Mouse (Mus musculus) left cerebral cortex, adult 18-20 months (tissue): Measurements from ENCODE around the gene Hfe2. TPM values are rescaled to one million over a fixed set of nuclear protein-coding genes. Genes with fewer than 3 reads are reported as not detected.

Experiments
- DNase-seq, 2 experiments: peaks; one replicate each; pipeline ENCODE4 v3.0.0; 2021 to 2022; ENCODE audit warnings: low spot score in 2 of 2, mixed read lengths in 1 of 2
- total RNA-seq, 2 experiments: library from RNA; stranded (reverse); gene quantifications; 2 replicates each; pipeline ENCODE4 v1.2.3; 2021

Hfe2 gene
- total RNA-seq, 2 experiments from 2014 or later = 1.3 to 1.5 TPM

DNA sequence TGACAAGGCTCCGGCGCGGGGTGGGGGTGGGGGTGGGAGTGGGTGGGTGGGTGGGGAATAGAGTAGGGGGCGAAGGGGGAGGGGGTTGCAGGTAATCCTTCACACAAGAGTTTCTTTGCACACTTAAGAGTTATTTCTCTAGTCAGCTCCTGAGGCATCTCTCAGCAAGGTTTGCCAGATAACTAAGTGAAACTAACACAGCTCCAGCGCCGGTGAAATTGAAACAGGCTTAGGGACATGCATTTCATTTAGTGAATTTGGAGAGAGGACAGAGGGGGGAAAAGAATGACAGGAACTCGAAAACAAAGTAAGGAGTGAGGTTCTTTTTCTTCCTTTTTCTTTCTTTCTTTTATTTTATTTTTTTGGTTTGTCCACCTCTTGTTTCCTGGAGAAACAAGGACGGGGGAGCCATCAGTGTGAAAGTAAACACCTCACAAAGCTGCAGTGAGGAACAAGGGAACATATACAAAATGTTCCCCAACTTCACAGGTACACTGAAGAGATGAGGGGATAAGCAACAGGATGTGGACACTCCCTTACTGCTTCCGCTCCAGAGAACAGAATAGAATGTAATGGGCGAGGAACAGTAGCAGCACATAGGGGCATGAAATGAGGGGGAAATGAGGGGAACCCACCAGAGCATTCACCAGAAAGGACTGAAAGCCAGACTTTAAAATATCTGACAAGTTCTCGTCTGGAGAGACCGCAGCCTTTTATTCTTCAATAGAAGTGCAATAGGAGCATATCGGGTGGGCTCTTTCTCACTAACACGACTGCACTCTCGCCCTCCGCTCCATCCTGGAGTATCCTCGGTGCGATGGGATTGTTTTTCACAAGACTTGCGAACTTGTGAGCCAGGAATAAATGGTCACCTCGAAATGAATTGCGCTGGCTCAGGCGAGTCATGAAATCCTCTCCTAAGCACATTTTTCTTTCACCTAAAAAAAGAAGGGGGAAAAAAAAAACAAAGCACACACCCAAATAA, 32.0 kb downstream of the Hfe2 start:
- no peak for DNase-seq

DNA sequence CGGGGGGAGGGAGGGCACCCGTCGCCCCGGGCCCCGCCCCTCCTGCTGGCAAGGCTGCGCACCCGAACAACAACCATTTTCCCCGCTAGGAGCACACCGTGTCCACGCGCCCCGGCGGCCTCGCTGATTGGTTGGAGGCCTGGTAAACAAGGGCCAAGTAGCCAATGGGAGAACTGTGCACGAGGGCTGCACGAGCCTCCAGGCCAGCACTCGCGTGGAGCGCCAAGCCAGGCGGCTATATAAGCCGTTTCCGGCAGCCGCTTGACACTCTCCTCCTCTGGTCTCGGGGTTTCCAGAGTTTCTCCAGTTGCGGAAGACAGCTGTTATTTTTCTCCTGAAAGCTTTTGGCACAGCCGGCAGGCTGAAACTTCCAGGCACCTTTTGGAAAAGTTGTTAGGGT, 32.7 kb downstream of the Hfe2 start, which contains the start of gene Txnip:
Gene Txnip (plus strand): TSS at position 264 of the 400 bp plus-strand sequence.
- peak; percentile 94 for DNase-seq

DNA sequence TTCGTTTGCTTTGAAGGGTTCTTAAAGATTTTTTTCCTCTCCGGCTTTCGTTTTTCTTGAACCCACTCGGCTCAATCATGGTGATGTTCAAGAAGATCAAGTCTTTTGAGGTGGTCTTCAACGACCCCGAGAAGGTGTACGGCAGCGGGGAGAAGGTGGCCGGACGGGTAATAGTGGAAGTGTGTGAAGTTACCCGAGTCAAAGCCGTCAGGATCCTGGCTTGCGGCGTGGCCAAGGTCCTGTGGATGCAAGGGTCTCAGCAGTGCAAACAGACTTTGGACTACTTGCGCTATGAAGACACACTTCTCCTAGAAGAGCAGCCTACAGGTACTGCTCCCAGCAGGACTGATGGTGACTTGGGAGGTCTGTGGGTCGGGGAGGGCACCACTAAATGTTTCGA, 33.2 kb downstream of the Hfe2 start:
- DNase-seq = no peak

DNA sequence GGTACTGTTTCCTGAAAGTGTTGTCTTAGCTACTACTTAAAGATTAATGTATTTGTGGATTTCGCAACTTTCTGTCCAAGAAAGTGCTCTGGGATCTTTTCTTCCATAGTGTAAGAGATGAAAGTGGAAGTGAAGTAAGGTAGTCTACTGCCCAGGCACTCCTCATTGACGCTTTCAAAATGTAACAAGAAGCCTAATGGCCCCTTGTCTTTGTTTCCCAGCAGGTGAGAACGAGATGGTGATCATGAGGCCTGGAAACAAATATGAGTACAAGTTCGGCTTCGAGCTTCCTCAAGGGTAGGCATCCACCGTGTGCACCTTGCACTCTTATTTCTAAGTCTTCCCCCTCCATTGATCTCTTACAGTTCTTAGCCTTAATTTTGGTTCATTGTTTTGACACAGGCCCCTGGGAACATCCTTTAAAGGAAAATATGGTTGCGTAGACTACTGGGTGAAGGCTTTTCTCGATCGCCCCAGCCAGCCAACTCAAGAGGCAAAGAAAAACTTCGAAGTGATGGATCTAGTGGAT, 33.8 kb downstream of the Hfe2 start:
- DNase-seq = no peak

DNA sequence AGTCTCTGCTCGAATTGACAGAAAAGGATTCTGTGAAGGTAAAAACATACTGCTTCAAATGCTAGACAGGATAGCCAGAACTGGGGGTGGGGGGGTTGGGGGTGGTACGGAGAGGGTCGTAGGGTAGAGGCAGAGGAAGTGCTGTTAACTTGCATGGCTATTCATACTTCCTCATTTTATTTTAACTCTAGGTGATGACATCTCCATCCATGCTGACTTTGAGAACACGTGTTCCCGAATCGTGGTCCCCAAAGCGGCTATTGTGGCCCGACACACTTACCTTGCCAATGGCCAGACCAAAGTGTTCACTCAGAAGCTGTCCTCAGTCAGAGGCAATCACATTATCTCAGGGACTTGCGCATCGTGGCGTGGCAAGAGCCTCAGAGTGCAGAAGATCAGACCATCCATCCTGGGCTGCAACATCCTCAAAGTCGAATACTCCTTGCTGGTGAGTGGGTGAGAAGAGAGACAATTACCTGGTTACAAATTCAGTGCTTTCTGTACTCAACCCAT, 34.5 kb downstream of the Hfe2 start:
- DNase-seq = no peak

DNA sequence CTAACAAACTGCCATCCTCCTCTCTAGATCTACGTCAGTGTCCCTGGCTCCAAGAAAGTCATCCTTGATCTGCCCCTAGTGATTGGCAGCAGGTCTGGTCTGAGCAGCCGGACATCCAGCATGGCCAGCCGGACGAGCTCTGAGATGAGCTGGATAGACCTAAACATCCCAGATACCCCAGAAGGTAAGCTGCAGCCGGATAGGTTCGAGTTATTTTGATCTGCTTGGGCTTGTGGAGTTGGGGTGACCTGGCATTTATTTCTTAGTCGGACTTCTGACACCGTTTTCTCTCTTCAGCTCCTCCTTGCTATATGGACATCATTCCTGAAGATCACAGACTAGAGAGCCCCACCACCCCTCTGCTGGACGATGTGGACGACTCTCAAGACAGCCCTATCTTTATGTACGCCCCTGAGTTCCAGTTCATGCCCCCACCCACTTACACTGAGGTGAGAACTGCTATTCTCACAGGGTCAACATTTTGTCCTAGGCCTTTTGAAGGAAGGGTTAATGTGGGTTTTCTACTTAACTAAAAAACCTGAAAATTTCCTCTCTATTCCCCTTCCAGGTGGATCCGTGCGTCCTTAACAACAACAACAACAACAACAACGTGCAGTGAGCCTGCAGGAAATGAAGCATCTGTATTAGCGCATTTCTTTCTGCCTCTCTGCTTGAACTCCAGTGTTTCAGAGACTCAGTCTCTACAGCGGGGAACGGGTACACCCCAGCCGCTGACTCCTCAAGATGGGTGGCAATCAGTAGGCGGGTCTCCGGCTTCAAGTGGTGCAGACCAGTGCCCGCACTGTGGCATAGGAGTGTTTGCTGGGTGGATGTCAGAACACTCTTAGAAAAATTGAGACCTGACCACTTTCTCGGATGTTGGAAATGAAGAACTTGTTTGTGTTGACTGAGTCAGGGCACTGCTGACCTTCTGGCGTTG, 35.2 kb downstream of the Hfe2 start:
- DNase-seq = no peak

DNA sequence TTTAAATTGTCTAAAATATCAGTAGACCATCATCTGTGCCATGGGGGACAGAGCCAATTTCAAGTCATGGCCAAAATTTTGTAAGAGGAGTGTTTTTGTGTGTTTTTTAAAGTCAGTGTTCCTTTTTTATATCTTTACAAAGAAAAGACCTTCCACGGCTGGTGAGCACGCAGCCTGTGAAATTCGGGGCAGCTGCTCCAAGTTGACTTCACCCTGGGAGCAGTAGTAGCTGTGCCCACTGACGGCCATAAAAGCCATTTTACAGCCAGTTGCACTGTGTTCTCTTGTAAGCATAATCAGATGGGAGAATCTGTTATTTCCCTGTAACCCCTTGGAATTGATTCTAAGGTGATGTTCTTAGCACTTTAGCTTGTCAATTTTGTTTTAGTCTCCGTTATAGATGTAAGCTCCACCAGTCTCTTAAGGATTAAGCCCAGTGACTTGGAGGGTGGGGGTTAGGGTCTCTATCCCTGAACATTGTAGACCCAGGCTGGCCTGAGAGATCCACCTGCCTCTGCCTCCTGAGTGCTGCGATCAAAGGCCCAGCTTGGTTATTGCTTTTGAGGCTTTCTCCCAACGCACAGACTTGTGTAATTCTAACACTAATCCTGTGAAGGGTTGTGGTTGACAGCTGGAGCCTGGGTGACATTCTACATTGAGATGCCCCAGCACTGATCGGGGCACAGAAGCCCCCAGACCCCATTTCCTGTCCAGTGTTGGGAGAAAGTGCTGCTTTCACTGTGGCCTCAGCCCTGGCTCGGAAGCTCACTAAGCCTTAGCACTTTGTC, 36.1 kb downstream of the Hfe2 start:
- no peak for DNase-seq

DNA sequence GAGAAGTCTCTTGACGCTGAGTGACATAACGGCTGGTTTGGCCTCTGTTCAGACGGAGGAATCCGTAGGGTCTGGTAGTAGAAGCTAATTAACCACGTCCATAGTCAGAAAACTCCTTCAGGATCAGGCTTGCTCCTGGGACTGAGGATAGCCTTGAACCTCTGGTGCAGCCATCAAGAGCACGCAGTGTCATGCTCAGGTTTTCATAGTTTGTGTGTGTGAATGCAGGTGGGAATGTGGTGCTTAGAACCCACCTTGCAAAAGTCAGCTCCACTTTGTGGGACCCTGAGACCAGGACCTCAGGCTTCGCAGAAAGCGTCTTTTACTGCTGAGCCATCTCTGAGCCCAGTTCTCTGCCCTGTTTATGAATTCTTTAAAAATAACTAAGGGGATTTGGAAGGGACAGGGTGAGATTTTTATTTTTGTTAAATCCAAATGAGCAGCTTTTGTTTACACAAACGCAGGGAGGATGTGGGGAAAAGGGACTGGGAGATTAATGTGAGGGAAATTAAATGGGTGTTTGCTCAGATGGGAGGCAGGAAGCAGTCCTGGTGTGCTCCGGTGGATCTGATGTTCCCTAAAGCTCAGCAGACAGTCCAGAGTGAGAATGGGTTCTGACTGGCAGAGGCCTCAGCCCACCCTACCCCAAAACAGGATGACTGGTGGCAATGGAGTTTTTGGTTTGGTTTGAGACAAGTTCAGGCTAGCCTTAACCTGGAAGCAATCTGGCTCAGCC, 37.1 kb downstream of the Hfe2 start:
- no peak for DNase-seq

DNA sequence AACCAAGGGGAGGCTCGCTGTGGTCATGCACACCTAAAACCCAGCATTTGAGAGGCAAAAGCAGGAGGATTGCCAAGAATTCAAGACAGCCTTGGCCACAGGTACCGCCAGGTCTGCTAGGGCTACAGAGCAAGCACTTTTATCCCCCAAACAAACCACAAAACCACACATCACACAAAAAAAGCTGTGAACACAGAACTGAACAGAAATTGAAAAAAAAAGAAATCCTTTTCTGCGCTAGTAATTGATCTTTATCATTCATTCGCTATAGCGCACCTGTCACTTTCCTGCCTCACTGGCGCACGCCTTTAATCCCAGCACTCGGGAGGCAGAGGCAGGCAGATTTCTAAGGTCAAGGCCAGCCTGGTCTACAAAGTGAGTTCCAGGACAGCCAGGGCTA, 38.3 kb downstream of the Hfe2 start:
- DNase-seq = no peak

DNA sequence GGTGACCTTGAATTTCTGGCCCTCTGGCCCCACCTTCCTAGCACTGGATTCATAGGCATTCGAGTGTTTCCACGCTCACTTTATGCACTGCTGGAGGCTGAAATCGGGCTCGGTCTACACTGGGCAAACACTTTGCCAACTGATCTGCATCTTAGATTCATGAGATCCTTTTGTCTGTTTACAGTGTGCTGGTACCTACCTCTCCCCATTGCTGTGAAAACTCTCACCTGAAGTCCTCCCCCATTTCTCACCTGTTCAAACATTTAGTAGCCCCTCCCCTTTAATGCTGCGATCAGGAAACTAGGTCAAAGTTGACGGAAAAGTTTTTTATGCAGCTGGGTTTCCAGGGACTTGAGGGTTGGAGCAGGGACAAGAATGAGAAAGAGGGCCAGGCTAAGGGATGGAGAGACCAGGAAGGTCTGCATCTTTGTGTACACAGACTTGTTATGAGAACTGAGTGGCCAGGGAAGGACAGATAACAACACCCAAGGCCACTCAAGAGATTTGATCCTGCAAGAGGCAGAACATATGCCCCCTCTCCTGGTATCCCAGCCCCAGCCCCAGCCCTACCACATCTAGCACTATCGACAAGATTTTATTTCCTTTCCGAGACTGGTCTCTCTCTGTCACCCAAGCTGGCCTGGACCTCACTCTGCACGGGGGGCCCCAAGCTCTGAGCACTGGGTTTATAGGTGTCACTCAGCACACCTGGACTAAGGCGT, 39.1 kb downstream of the Hfe2 start:
- DNase-seq = no peak

DNA sequence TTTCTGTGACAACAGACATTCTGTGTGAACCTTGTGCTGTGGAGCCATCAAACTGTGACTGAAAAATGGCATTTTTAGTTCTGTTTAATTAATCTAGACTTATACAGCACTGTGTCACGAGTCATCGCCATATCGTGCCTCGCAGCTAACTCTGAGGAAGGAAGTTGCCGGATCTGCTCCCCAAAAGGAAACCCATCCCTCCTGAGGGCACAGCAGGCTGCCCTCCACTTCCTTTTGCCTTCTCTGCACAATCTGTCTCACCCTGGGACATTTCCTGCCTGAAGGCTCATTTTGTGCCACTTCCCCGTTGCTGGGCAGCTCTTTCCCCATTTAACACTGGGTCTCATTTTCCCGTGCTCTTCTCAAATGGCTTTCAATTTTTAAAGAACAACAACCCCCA, 39.7 kb downstream of the Hfe2 start:
- no peak for DNase-seq

DNA sequence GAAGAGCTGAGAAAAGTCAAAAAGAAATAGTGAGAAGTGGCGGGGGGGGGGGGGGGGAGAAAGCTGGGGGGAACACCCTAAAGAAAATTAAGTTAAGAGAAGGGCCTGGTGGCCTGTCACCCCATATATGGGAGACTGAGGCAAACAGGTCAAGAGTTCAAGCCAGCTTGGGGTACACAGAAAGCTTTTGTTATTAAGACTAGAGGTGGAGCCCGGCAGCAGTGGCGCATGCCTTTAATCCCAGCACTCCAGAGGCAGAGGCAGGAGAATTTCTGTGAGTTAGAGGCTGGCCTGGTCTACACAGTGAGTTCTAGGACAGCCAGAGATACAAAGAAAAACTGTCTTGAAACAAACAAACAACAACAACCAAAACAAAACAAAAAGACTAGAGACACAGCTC, 40.1 kb downstream of the Hfe2 start:
- no peak for DNase-seq

DNA sequence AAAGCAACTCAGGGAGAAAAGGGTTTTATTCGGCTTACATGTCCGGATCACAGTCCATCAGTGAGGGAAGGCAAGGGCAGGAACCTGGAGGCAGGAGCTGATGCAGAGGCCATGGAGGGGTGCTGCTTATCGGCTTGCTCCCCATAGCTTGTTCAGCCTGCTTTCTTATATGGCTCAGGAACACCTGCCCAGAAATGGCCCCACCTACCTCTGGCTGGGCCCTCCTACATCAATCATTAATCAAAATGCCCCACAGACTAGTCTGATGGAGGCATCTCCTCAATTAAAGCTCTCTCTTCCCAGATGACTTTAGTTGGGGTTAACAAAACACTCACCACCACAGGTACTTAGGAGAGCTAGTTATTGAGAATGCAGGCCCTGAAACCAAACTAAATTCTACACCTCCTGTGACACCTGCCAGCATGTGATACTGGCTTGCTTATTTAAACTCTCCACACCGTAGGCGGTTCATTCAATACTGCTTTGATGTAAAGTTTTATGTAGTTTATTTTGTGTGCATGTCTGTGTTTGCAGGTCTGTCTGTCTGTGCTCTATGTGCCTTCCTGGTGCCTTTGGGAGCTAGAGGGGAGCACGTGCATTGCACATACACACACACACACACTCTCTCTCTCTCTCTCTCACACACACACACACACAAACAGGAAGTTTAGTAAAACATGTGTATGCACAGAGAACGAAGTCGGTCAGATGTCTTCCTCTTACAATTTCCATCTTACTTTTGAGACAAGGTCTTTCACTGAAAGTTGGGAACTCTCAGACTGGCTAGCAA, 41.9 kb downstream of the Hfe2 start:
- DNase-seq = no peak

DNA sequence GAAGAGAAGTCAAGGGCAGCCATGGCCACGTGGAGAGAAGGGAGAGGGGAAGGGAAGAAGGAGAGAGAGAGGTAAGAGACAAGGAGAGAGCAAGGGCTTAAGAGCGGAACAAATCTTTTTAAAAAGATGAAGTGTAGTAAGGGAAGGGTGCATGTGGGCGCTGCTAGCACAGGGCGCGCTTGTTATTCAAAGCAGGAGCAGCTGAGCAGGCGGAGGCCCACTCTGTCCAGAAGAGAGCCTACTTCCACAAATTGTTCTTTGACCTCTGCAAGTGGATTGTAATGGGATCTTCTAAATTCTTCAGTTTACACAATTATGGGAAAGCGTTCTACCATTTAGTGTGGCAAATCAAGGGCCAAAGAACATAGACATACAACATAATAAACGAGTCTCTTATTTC, 43.6 kb downstream of the Hfe2 start:
- DNase-seq = no peak

DNA sequence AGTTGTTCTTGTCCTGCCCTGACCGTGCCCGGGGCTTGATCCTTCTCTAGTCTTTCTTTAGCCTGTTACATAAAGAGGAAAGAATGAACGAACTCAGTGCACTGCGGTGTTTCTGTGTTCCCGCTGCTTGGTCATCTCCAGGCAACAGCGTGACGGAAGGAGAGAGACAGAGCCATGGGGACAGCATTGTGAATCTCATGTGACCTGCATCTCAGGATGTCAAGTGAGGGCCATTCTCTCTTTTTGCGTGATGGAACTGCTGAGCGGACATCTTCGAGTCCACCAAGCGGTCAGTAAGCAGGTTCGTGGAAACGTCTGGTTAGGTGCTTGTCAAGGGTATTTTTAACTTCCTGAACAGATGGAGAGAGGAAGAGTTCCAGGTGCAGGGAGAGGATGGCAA, 44.5 kb downstream of the Hfe2 start:
- DNase-seq = no peak

DNA sequence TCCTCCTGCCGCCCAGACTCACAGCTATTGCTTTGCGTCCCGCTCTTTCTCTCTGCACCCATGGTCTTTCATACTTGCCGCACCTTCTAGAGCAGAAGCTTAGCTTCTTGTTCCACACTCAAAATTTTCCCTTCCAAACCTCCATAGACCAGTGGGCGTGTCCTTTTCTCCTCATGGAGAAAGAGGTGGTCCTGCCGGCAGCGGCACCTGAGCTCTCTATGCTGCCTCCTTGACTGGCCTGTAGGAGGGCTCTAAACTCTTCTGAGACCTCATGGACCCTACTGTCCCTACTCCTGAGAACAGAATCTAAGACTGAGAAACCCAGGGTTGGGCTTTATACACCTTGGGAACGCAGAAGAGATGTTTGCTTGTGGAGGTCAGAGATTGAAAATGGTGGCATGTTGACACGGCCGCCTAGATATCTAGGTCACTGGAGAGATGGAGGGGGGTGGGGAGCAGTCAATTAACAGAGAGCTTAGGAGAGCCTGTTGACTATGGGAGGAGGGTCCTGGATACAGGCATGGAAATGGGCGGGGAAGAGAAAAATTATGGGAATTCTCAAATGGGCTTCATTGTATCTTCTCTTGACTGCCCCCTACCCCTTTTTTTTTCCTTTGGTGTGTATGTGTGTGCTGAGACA, 45.1 kb downstream of the Hfe2 start:
- no peak for DNase-seq

DNA sequence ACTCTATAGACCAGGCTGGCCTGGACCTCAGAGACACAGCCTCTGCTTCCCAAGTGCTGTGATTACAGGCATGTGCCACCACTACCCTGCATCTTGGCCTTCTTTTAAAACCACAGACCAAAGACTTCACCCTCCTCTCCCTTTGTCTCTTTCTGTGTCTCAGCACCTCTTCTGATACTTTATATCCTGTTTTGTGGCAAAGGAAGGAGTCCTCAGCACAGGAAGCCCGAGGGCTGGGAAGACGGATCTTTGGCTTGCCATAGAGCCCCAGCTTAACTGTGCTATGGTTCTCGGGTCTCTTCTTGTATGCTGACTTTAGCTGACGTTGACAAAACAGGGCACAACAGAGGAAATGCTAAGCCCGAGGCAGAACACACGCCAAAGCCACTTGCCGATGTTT, 45.7 kb downstream of the Hfe2 start:
- DNase-seq = no peak

DNA sequence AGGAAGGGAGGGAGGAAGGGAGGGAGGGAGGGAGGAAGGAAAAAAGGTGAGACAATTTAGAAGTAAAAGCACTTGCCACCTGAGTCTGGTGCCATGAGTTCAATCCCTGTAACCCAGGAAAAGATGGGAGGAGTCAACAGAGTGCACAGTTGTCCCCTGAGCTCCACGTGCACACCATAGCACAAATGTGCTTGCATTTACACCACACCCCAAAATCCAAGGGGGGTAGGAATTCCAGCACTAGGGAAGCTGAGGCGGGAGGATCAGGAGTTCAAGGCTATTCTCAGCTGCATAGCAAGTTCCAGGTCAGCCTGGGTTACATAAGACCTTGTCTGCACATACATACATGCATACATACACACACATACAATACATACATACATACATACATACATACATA, 46.4 kb downstream of the Hfe2 start:
- no peak for DNase-seq
